Mouse (Mus musculus) kidney, adult 2 months (tissue): ENCODE data around the gene Calml3. TPM values are rescaled to one million over a fixed set of nuclear protein-coding genes. Genes with fewer than 3 reads are reported as not detected.
A peak's percentile ranks its signal among the peaks of the same experiment; 100 is the strongest.

Experiments
- DNase-seq: peaks from one replicate; pipeline ENCODE4 v3.0.0; 2021
- H3K27ac ChIP-seq: fragments of 200-500 bp; 2 replicates; pipeline ENCODE4 v1.5.1; 2012; ENCODE audit warnings: low read depth, low read length, control low read depth, inconsistent platforms; ENCODE audit not compliant: insufficient read depth
- H3K27me3 ChIP-seq: fragments of 200-500 bp; replicated peaks from 2 replicates; pipeline ENCODE4 v1.6.1; 2012; ENCODE audit warnings: mild to moderate bottlenecking, moderate library complexity, low read length, inconsistent platforms; ENCODE audit not compliant: control insufficient read depth, insufficient read depth
- H3K36me3 ChIP-seq: fragments of 200-500 bp; 2 replicates; pipeline ENCODE4 v1.6.1; 2012; ENCODE audit warnings: mild to moderate bottlenecking, moderate library complexity, low read length, inconsistent platforms; ENCODE audit not compliant: control insufficient read depth, insufficient read depth
- H3K4me1 ChIP-seq: fragments of 200-500 bp; 2 replicates; pipeline ENCODE4 v1.6.1; 2011; ENCODE audit warnings: low read length; ENCODE audit not compliant: control insufficient read depth, insufficient read depth
- H3K4me3 ChIP-seq: fragments of 200-500 bp; 2 replicates; pipeline ENCODE4 v1.5.1; 2011; ENCODE audit warnings: mild to moderate bottlenecking, low read depth, low read length, control low read depth; ENCODE audit not compliant: insufficient read depth
- CTCF ChIP-seq: fragments of 200-500 bp; conservative IDR thresholded peaks from 2 replicates; pipeline ENCODE4 v1.5.1; 2011; ENCODE audit warnings: low read depth, mild to moderate bottlenecking, control low read depth, low read length, moderate library complexity, mixed read lengths; ENCODE audit not compliant: insufficient read depth, insufficient read length
- POLR2A ChIP-seq: fragments of 200-500 bp; IDR thresholded peaks from one replicate; pipeline ENCODE4 v1.6.1; 2011; ENCODE audit warnings: low read depth, low read length, control low read depth
- WGBS: fragments of 180-500 bp; shearing (Covaris S2); methylation state at CpG from one replicate; pipeline ENCODE4 v1.1.7; 2018; 5-methylcytosine and 5-hydroxymethylcytosine counted together
- polyA plus RNA-seq: library from polyadenylated mRNA; depleted of rRNA; stranded (reverse); fragments of >200 nt; gene quantifications from 2 replicates; pipeline ENCODE4 v1.2.3, GENCODE M21; 2012

The Calml3 gene
- polyA plus RNA-seq, 1 experiment, result 1.7 TPM

- 93% methylated on average over 3 of the region's 3 CpGs for WGBS
- Histone ChIP-seq H3K4me1 (peaks cover 9% of the 10 kb centered on the region), H3K27ac (no peak overlapping the region), H3K27me3 (no peaks in the 10 kb centered on the region), H3K4me3 (no peak overlapping the region), H3K36me3 (no peaks in the 10 kb centered on the region)
- DNase-seq, result no peak
- TF ChIP-seq CTCF (no peak), POLR2A (no peak)
Measured at GRCm38 (mm10) chr13:3774280-3774679, 29.8 kb downstream of the Calml3 start.

GRCm38 (mm10) chr13:3773149-3773688, 30.9 kb downstream of the Calml3 start:
- DNase-seq, result no peak
- H3K27ac ChIP-seq, result no peak overlapping the region
- 91% methylated on average over 2 of the region's 2 CpGs for WGBS
- H3K4me1 ChIP-seq, result peaks cover 10% of the 10 kb centered on the region
- TF ChIP-seq CTCF, result no peak
- no peak for TF ChIP-seq POLR2A
- H3K4me3 ChIP-seq, result no peak overlapping the region
- H3K27me3 ChIP-seq, result no peaks in the 10 kb centered on the region
- H3K36me3 ChIP-seq, result no peaks in the 10 kb centered on the region

- Histone ChIP-seq H3K27me3 (no peaks in the 10 kb centered on the region), H3K36me3 (no peaks in the 10 kb centered on the region), H3K4me3 (no peak overlapping the region), H3K27ac (no peak overlapping the region), H3K4me1 (peaks cover 12% of the 10 kb centered on the region)
- 98% methylated on average over 5 of the region's 5 CpGs for WGBS
- TF ChIP-seq CTCF (no peak), POLR2A (no peak)
- DNase-seq, result no peak
Measured at GRCm38 (mm10) chr13:3771221-3771620, 32.9 kb downstream of the Calml3 start.

GRCm38 (mm10) chr13:3770170-3771024, 33.7 kb downstream of the Calml3 start:
- Histone ChIP-seq H3K4me3 (no peak overlapping the region), H3K36me3 (no peaks in the 10 kb centered on the region), H3K27me3 (no peaks in the 10 kb centered on the region), H3K27ac (peak overlapping the region; percentile 51; the same call in 1 of the 2 replicates), H3K4me1 (peaks cover 12% of the 10 kb centered on the region)
- TF ChIP-seq CTCF, result no peak
- no peak for TF ChIP-seq POLR2A
- 46% methylated on average over 11 of the region's 11 CpGs for WGBS
- DNase-seq, result peak; percentile 88

- H3K36me3 ChIP-seq, result no peaks in the 10 kb centered on the region
- H3K27me3 ChIP-seq, result no peaks in the 10 kb centered on the region
- no peak for TF ChIP-seq CTCF
- no peak for TF ChIP-seq POLR2A
- H3K4me3 ChIP-seq, result no peak overlapping the region
- no peak overlapping the region for H3K27ac ChIP-seq
- no peak for DNase-seq
- 76% methylated on average over 3 of the region's 3 CpGs for WGBS
- peaks cover 12% of the 10 kb centered on the region for H3K4me1 ChIP-seq
Measured at GRCm38 (mm10) chr13:3769531-3769930, 34.6 kb downstream of the Calml3 start.

- Histone ChIP-seq H3K4me3 (no peak overlapping the region), H3K27ac (no peak overlapping the region), H3K27me3 (no peaks in the 10 kb centered on the region), H3K36me3 (no peaks in the 10 kb centered on the region), H3K4me1 (peaks cover 12% of the 10 kb centered on the region)
- TF ChIP-seq POLR2A (no peak), CTCF (no peak)
- no peak for DNase-seq
- 74% methylated on average over 3 of the region's 3 CpGs for WGBS
Measured at GRCm38 (mm10) chr13:3768621-3769020, 35.5 kb downstream of the Calml3 start.

GRCm38 (mm10) chr13:3767086-3767485, 37.0 kb downstream of the Calml3 start:
- no peak overlapping the region for H3K4me3 ChIP-seq
- H3K27ac ChIP-seq, result no peak overlapping the region
- no peaks in the 10 kb centered on the region for H3K27me3 ChIP-seq
- peaks cover 12% of the 10 kb centered on the region for H3K4me1 ChIP-seq
- H3K36me3 ChIP-seq, result no peaks in the 10 kb centered on the region
- no peak for DNase-seq
- no peak for TF ChIP-seq POLR2A
